Mouse (Mus musculus): ENCODE results near the gene Mcm3.
"Not testable (repeated sequence)": the region's sequence is repeated elsewhere in the genome, so short reads cannot be mapped to it uniquely, and the experiment has no call there.

Gene Mcm3

GRCm38 (mm10) chr1:20804526-20804925 lies 15.6 kb downstream of the Mcm3 start:
- no peak for DNase-seq (ENCODE audit: low spot score in 2 of 2)

- DNase-seq (ENCODE audit: low spot score in 2 of 2), result no peak
These were observed 18.3 kb downstream of the Mcm3 start for GRCm38 (mm10) chr1:20801682-20802390.

- DNase-seq (ENCODE audit: low spot score in 2 of 2), result no peak
These were observed 18.8 kb downstream of the Mcm3 start for GRCm38 (mm10) chr1:20801275-20801674.

GRCm38 (mm10) chr1:20795178-20795577 lies 24.9 kb downstream of the Mcm3 start:
- no peak for DNase-seq (ENCODE audit: low spot score in 2 of 2)

- no peak for DNase-seq (ENCODE audit: low spot score in 2 of 2)
These were observed 25.4 kb downstream of the Mcm3 start for GRCm38 (mm10) chr1:20794760-20795159.

- no peak for DNase-seq (ENCODE audit: low spot score in 2 of 2)
These were observed 28.7 kb downstream of the Mcm3 start for GRCm38 (mm10) chr1:20791414-20791813.

- not testable (repeated sequence) for DNase-seq (ENCODE audit: low spot score in 2 of 2)
These were observed 29.6 kb downstream of the Mcm3 start, which contains the start of gene Il17f for GRCm38 (mm10) chr1:20790517-20790916. Il17f (minus strand) TSS chr1:20790617.

GRCm38 (mm10) chr1:20788419-20788818 lies 31.7 kb downstream of the Mcm3 start:
- DNase-seq (ENCODE audit: low spot score in 2 of 2), result no peak

- no peak for DNase-seq (ENCODE audit: low spot score in 2 of 2)
These were observed 33.1 kb downstream of the Mcm3 start for GRCm38 (mm10) chr1:20787046-20787445.

- DNase-seq (ENCODE audit: low spot score in 2 of 2), result no peak
These were observed 41.7 kb downstream of the Mcm3 start for GRCm38 (mm10) chr1:20778366-20778765.

GRCm38 (mm10) chr1:20774026-20774730 lies 45.9 kb downstream of the Mcm3 start:
- not testable (repeated sequence) for DNase-seq (ENCODE audit: low spot score in 2 of 2)

- DNase-seq (ENCODE audit: low spot score in 2 of 2), result no peak
These were observed 53.6 kb downstream of the Mcm3 start for GRCm38 (mm10) chr1:20766526-20766925.

- no peak for DNase-seq (ENCODE audit: low spot score in 2 of 2)
These were observed 58.7 kb downstream of the Mcm3 start for GRCm38 (mm10) chr1:20761411-20761810.

GRCm38 (mm10) chr1:20760331-20760730 lies 59.8 kb downstream of the Mcm3 start:
- no peak for DNase-seq (ENCODE audit: low spot score in 2 of 2)

GRCm38 (mm10) chr1:20759799-20760198 lies 60.3 kb downstream of the Mcm3 start:
- no peak for DNase-seq (ENCODE audit: low spot score in 2 of 2)

GRCm38 (mm10) chr1:20757586-20757985 lies 62.5 kb downstream of the Mcm3 start:
- no peak for DNase-seq (ENCODE audit: low spot score in 2 of 2)

GRCm38 (mm10) chr1:20754439-20754838 lies 65.7 kb downstream of the Mcm3 start:
- no peak for DNase-seq (ENCODE audit: low spot score in 2 of 2)
